Mouse (Mus musculus) cerebellum, postnatal 14 days (tissue): ENCODE data around the gene Ltb.

Experiments
- DNase-seq, 2 experiments: peaks; one replicate each; pipeline ENCODE4 v3.0.0; 2021; ENCODE audit warnings: mixed read lengths in 2 of 2

Gene Ltb

GRCm38 (mm10) chr17:35193881-35194843 lies at the start of gene Ltb:
Gene Ltb, plus strand, starts transcription at chr17:35194439.
- no peak for DNase-seq

- no peak for DNase-seq
These were observed 48.1 kb upstream of the Ltb start for GRCm38 (mm10) chr17:35146139-35146538.

- DNase-seq, result no peak
These were observed 46.9 kb upstream of the Ltb start for GRCm38 (mm10) chr17:35147348-35147747.

GRCm38 (mm10) chr17:35147922-35148639 lies 46.2 kb upstream of the Ltb start:
- DNase-seq, result no peak

GRCm38 (mm10) chr17:35152121-35152520 lies 42.1 kb upstream of the Ltb start:
- DNase-seq, result no peak

- DNase-seq, result no peak
These were observed 41.2 kb upstream of the Ltb start for GRCm38 (mm10) chr17:35153077-35153476.

- DNase-seq, result no peak
These were observed 40.3 kb upstream of the Ltb start for GRCm38 (mm10) chr17:35153931-35154330.

- no peak for DNase-seq
These were observed 39.6 kb upstream of the Ltb start for GRCm38 (mm10) chr17:35154616-35155015.

GRCm38 (mm10) chr17:35155451-35155850 lies 38.8 kb upstream of the Ltb start:
- DNase-seq, result no peak

GRCm38 (mm10) chr17:35156461-35157200 lies 37.6 kb upstream of the Ltb start:
- no peak for DNase-seq

GRCm38 (mm10) chr17:35157254-35157653 lies 37.0 kb upstream of the Ltb start:
- DNase-seq, result no peak

GRCm38 (mm10) chr17:35157661-35158175 lies 36.5 kb upstream of the Ltb start:
- no peak for DNase-seq

- DNase-seq, result no peak
These were observed 35.2 kb upstream of the Ltb start for GRCm38 (mm10) chr17:35158850-35159593.

GRCm38 (mm10) chr17:35159638-35160037 lies 34.6 kb upstream of the Ltb start:
- DNase-seq, result no peak

- no peak for DNase-seq
These were observed 32.8 kb upstream of the Ltb start for GRCm38 (mm10) chr17:35161421-35161820.

- no peak for DNase-seq
These were observed 32.1 kb upstream of the Ltb start for GRCm38 (mm10) chr17:35162121-35162520.

GRCm38 (mm10) chr17:35162730-35163129 lies 31.5 kb upstream of the Ltb start:
- DNase-seq, result peak; percentile 51 to 62

- DNase-seq, result no peak
These were observed 30.7 kb upstream of the Ltb start for GRCm38 (mm10) chr17:35163326-35164081.

GRCm38 (mm10) chr17:35164218-35164567 lies 30.0 kb upstream of the Ltb start:
- DNase-seq, result no peak

- DNase-seq, result peak; percentile 99
These were observed 29.4 kb upstream of the Ltb start, which contains the start of gene Prrc2a for GRCm38 (mm10) chr17:35164568-35165450. Gene Prrc2a, minus strand, starts transcription at chr17:35164897.
